Mouse (Mus musculus) hindbrain, postnatal 0 days (tissue): Measurements from ENCODE around the gene Olfr247. TPM values are rescaled to one million over a fixed set of nuclear protein-coding genes. Genes with fewer than 3 reads are reported as not detected.

Source experiments
- ATAC-seq: fragments of 200-750 bp; cut with Nextera tagmentation; 2 replicates; pipeline ENCODE4 v1.8.0; 2017; ENCODE audit warnings: mild to moderate bottlenecking, moderate TSS enrichment, moderate library complexity
- DNase-seq: peaks from one replicate; pipeline ENCODE4 v3.0.0-alpha.2; 2015; ENCODE audit warnings: low spot score
- H3K27ac ChIP-seq: fragments of 300-500 bp; sonication (generic); 2 replicates; pipeline ENCODE4 v1.5.1; 2014; ENCODE audit warnings: mild to moderate bottlenecking
- H3K27me3 ChIP-seq: fragments of 300-500 bp; sonication (generic); 2 replicates; pipeline ENCODE4 v1.6.1; 2014; ENCODE audit warnings: low read length, mixed read lengths; ENCODE audit not compliant: insufficient read depth
- H3K36me3 ChIP-seq: fragments of 300-500 bp; sonication (generic); 2 replicates; pipeline ENCODE4 v1.6.1; 2014; ENCODE audit warnings: low read length, mixed read lengths; ENCODE audit not compliant: insufficient read depth
- H3K4me1 ChIP-seq: fragments of 300-500 bp; sonication (generic); 2 replicates; pipeline ENCODE4 v1.6.1; 2014; ENCODE audit warnings: antibody characterized with exemption, low read length, mixed read lengths; ENCODE audit not compliant: insufficient read depth
- H3K4me2 ChIP-seq: fragments of 300-500 bp; sonication (generic); 2 replicates; pipeline ENCODE4 v1.6.1; 2014; ENCODE audit warnings: low read depth, mild to moderate bottlenecking, low read length, moderate library complexity, mixed read lengths
- H3K4me3 ChIP-seq: fragments of 300-500 bp; sonication (generic); 2 replicates; pipeline ENCODE4 v1.5.1; 2014; ENCODE audit warnings: low read length
- H3K9ac ChIP-seq: fragments of 300-500 bp; sonication (generic); replicated peaks from 2 replicates; pipeline ENCODE4 v1.6.1; 2014; ENCODE audit warnings: mild to moderate bottlenecking, low read length, moderate library complexity, mixed read lengths
- H3K9me3 ChIP-seq: fragments of 300-500 bp; sonication (generic); 2 replicates; pipeline ENCODE4 v1.6.1; 2016; ENCODE audit warnings: low read length, mixed read lengths
- CTCF ChIP-seq: IDR thresholded peaks from 2 replicates; pipeline ENCODE4 v1.5.1; 2016; ENCODE audit warnings: antibody characterized with exemption, control low read depth, low read depth
- WGBS: fragments of 180-500 bp; shearing (Covaris S2); extraction: QIAGEN DNeasy Blood & Tissue Kit; methylation state at CpG from one replicate; pipeline ENCODE4 v1.1.7; 2014; 5-methylcytosine and 5-hydroxymethylcytosine counted together
- polyA plus RNA-seq: library from polyadenylated mRNA; unstranded; fragments of >200 nt; fragmentation: Nextera tagmentation; extraction: Ambion mirVana; gene quantifications from 2 replicates; pipeline ENCODE4 v1.2.1, GENCODE M21; 2015
- total RNA-seq: library from RNA; depleted of rRNA; stranded (reverse); fragments of >200 nt; gene quantifications from 2 replicates; pipeline ENCODE4 v1.2.3, GENCODE M21; 2014; rRNA removed

Gene Olfr247
- total and polyA plus RNA-seq, 2 experiments from 2014 or later: not detected

DNA sequence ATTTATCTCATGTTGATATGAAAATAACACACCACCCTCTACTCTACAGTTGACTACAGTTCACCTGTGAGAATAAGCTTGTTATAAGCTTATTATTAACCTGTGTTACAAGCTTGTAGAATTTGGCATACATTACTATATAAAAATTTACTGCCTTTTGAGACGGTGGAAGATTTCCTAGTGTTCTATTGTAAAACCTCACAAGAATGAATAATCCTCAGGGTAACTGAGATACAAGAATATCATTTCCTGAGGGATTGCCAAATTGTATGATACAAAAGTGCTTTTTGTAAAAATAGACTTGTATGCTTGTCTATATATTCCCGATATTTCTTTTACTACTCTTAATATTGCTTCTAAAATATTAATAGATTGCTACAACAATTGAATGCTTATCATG, 26.9 kb downstream of the Olfr247 start, which contains the start of gene Olfr818:
Olfr818 (minus strand) TSS at position 101 of the 400 bp plus-strand sequence.
- H3K4me2 ChIP-seq: no peak within 1 kb of the TSS
- no peak for DNase-seq
- no peaks in the 10 kb centered on the region for H3K9me3 ChIP-seq
- H3K9ac ChIP-seq: no peak within 1 kb of the TSS
- H3K4me3 ChIP-seq: no peak within 1 kb of the TSS
- ATAC-seq: no peak
- no peaks in the 10 kb centered on the region for H3K27me3 ChIP-seq
- no peak for TF ChIP-seq CTCF
- no peak within 1 kb of the TSS for H3K27ac ChIP-seq
- H3K4me1 ChIP-seq: no peaks in the 10 kb centered on the region
- H3K36me3 ChIP-seq: no peaks in the 10 kb centered on the region
- WGBS: 92% methylated on average over 2 of the region's 2 CpGs

Other genes with a start within 250 kb of the Olfr247 start
- gene Olfr805, start 246.8 kb downstream of the Olfr247 start, total RNA-seq: not detected in 2 replicates
- gene Olfr805, start 246.8 kb downstream of the Olfr247 start, polyA plus RNA-seq: not detected in 2 replicates
- gene Olfr806, start 234.2 kb downstream of the Olfr247 start, total RNA-seq: not detected in 2 replicates
- gene Olfr806, start 234.2 kb downstream of the Olfr247 start, polyA plus RNA-seq: not detected in 2 replicates
- not detected in 2 replicates for gene Olfr807, start 218.3 kb downstream of the Olfr247 start, total RNA-seq
- not detected in 2 replicates for gene Olfr807, start 218.3 kb downstream of the Olfr247 start, polyA plus RNA-seq
- not detected in 2 replicates for gene Olfr808, start 210.7 kb downstream of the Olfr247 start, total RNA-seq
- gene Olfr808, start 210.7 kb downstream of the Olfr247 start, polyA plus RNA-seq: not detected in 2 replicates
- not detected in 2 replicates for gene Olfr809, start 201.5 kb downstream of the Olfr247 start, total RNA-seq
- not detected in 2 replicates for gene Olfr809, start 201.5 kb downstream of the Olfr247 start, polyA plus RNA-seq
- not detected in 2 replicates for gene Olfr810, start 181.2 kb downstream of the Olfr247 start, total RNA-seq
- not detected in 2 replicates for gene Olfr810, start 181.2 kb downstream of the Olfr247 start, polyA plus RNA-seq
- gene Olfr811, start 171.7 kb downstream of the Olfr247 start, total RNA-seq: not detected in 2 replicates
- gene Olfr811, start 171.7 kb downstream of the Olfr247 start, polyA plus RNA-seq: not detected in 2 replicates
- not detected in 2 replicates for gene Olfr812, start 130.0 kb downstream of the Olfr247 start, total RNA-seq
- gene Olfr812, start 130.0 kb downstream of the Olfr247 start, polyA plus RNA-seq: not detected in 2 replicates
- not detected in 2 replicates for gene Olfr813, start 120.8 kb downstream of the Olfr247 start, total RNA-seq
- gene Olfr813, start 120.8 kb downstream of the Olfr247 start, polyA plus RNA-seq: not detected in 2 replicates
- not detected in 2 replicates for gene Olfr814, start 96.3 kb downstream of the Olfr247 start, total RNA-seq
- not detected in 2 replicates for gene Olfr814, start 96.3 kb downstream of the Olfr247 start, polyA plus RNA-seq
- not detected in 2 replicates for gene Olfr815, start 70.3 kb downstream of the Olfr247 start, total RNA-seq
- not detected in 2 replicates for gene Olfr815, start 70.3 kb downstream of the Olfr247 start, polyA plus RNA-seq
- not detected in 2 replicates for gene Olfr816, start 60.5 kb downstream of the Olfr247 start, total RNA-seq
- not detected in 2 replicates for gene Olfr816, start 60.5 kb downstream of the Olfr247 start, polyA plus RNA-seq
- not detected in 2 replicates for gene Olfr818, start 27.0 kb downstream of the Olfr247 start, total RNA-seq
- gene Olfr818, start 27.0 kb downstream of the Olfr247 start, polyA plus RNA-seq: not detected in 2 replicates
- gene Olfr819, start 8.9 kb downstream of the Olfr247 start, total RNA-seq: not detected in 2 replicates
- not detected in 2 replicates for gene Olfr819, start 8.9 kb downstream of the Olfr247 start, polyA plus RNA-seq
- not detected in 2 replicates for gene Gm10310, start 8.9 kb upstream of the Olfr247 start, total RNA-seq
- not detected in 2 replicates for gene Gm10310, start 8.9 kb upstream of the Olfr247 start, polyA plus RNA-seq
- gene Olfr820, start 36.5 kb upstream of the Olfr247 start, total RNA-seq: not detected in 2 replicates
- not detected in 2 replicates for gene Olfr820, start 36.5 kb upstream of the Olfr247 start, polyA plus RNA-seq
- gene Olfr821, start 54.2 kb upstream of the Olfr247 start, total RNA-seq: not detected in 2 replicates
- gene Olfr821, start 54.2 kb upstream of the Olfr247 start, polyA plus RNA-seq: not detected in 2 replicates
- not detected in 2 replicates for gene Olfr822, start 95.1 kb upstream of the Olfr247 start, total RNA-seq
- not detected in 2 replicates for gene Olfr822, start 95.1 kb upstream of the Olfr247 start, polyA plus RNA-seq
- gene Olfr823, start 139.2 kb upstream of the Olfr247 start, total RNA-seq: not detected in 2 replicates
- gene Olfr823, start 139.2 kb upstream of the Olfr247 start, polyA plus RNA-seq: not detected in 2 replicates
- not detected in 2 replicates for gene Olfr824, start 153.9 kb upstream of the Olfr247 start, total RNA-seq
- gene Olfr824, start 153.9 kb upstream of the Olfr247 start, polyA plus RNA-seq: not detected in 2 replicates
- gene Olfr825, start 190.6 kb upstream of the Olfr247 start, total RNA-seq: not detected in 2 replicates
- not detected in 2 replicates for gene Olfr825, start 190.6 kb upstream of the Olfr247 start, polyA plus RNA-seq
- not detected in 2 replicates for gene Olfr826, start 208.0 kb upstream of the Olfr247 start, total RNA-seq
- gene Olfr826, start 208.0 kb upstream of the Olfr247 start, polyA plus RNA-seq: not detected in 2 replicates
- gene Olfr827, start 238.3 kb upstream of the Olfr247 start, total RNA-seq: not detected in 2 replicates
- gene Olfr827, start 238.3 kb upstream of the Olfr247 start, polyA plus RNA-seq: not detected in 2 replicates